Comparison of ENCODE assay signal across 9 mouse cellular contexts in genomic region chr14:21659652-21660051, GRCm38 (mm10). TPM values are rescaled to one million over a fixed set of nuclear protein-coding genes. Genes with fewer than 3 reads are reported as not detected.
DNase-seq lines count a peak whose midpoint lies in the region; ATAC-seq and TF ChIP-seq lines count a peak whose summit lies in the region.
"Had no signal": no experiment of that assay in that cellular context is flagged by ENCODE, and none has a peak within 500 bp of the region (broad histone marks: within the 10 kb centered on the region; RNA-seq: fewer than 3 reads in every experiment).

No protein-coding gene starts in this region.

- no peak overlapping the region for H3K9ac ChIP-seq in neural tube, embryonic 15.5 days (replicated peaks)

- DNase-seq in CD4-positive, CD25-positive, alpha-beta regulatory T cell, adult 2 months (ENCODE audit: low read depth, low spot score) = peak; percentile 84
- DNase-seq in NIH3T3 (ENCODE audit: low read depth) = peak; percentile 71
- peak; percentile 76 to 80 for DNase-seq in cerebellum, postnatal 36 days
- DNase-seq in gastrocnemius, postnatal 25 days = peak; percentile 28
- peak; percentile 63 for DNase-seq in kidney, adult 2 months
- DNase-seq in lung, adult 2 months = peak; percentile 54
- no peak for DNase-seq in frontal cortex, postnatal 14 days (ENCODE audit: low spot score in 2 of 2)

- TF ChIP-seq POLR2A in kidney, adult 2 months (IDR thresholded peaks at IDR 0.05; ENCODE audit: low read depth, low read length) = no peak
- TF ChIP-seq POLR2A in lung, adult 2 months (IDR thresholded peaks at IDR 0.05; ENCODE audit: borderline replicate concordance, extremely low read depth, low read depth, low read length) = no peak

- H3K27ac ChIP-seq in kidney, adult 2 months (ENCODE audit: insufficient read depth, low read depth, low read length) = no peak overlapping the region
- peak overlapping the region; percentile 56 for H3K27ac ChIP-seq in neural tube, embryonic 15.5 days (replicated peaks)

- peak; percentile 90 for TF ChIP-seq CTCF in kidney, adult 2 months (conservative IDR thresholded peaks at IDR 0.05; ENCODE audit: insufficient read depth, insufficient read length, low read depth, low read length)
- peak; percentile 87 for TF ChIP-seq CTCF in lung, adult 2 months (IDR thresholded peaks at IDR 0.05; ENCODE audit: insufficient read depth, low read length)

- peaks cover 1% of the 10 kb centered on the region; the same call in 1 of the 2 replicates for H3K36me3 ChIP-seq in kidney, adult 2 months (ENCODE audit: control insufficient read depth, insufficient read depth, low read length)
- peaks cover 30% of the 10 kb centered on the region for H3K36me3 ChIP-seq in neural tube, embryonic 15.5 days

- H3K27me3 ChIP-seq in kidney, adult 2 months (replicated peaks; ENCODE audit: control insufficient read depth, insufficient read depth, low read length) = no peaks in the 10 kb centered on the region
- no peaks in the 10 kb centered on the region for H3K27me3 ChIP-seq in neural tube, embryonic 15.5 days (replicated peaks)

- no peak overlapping the region for H3K4me2 ChIP-seq in neural tube, embryonic 15.5 days

- no peak overlapping the region for H3K4me3 ChIP-seq in kidney, adult 2 months (ENCODE audit: insufficient read depth, low read depth, low read length)
- H3K4me3 ChIP-seq in lung, adult 2 months (replicated peaks; ENCODE audit: extremely low read depth, low read depth, low read length) = no peak overlapping the region
- no peak overlapping the region for H3K4me3 ChIP-seq in neural tube, embryonic 15.5 days (replicated peaks)

- H3K9me3 ChIP-seq in neural tube, embryonic 15.5 days (replicated peaks) = no peaks in the 10 kb centered on the region

- ATAC-seq in neural tube, embryonic 15.5 days (ENCODE audit: low FRiP score) = peak; percentile 79; the same call in 1 of the 2 replicates

- no peaks in the 10 kb centered on the region for H3K4me1 ChIP-seq in kidney, adult 2 months (ENCODE audit: control insufficient read depth, insufficient read depth, low read length)
- no peaks in the 10 kb centered on the region for H3K4me1 ChIP-seq in lung, adult 2 months (ENCODE audit: control insufficient read depth, insufficient read depth, low read length)
- peaks cover 31% of the 10 kb centered on the region for H3K4me1 ChIP-seq in neural tube, embryonic 15.5 days

- 22% methylated on average over 5 of the region's 5 CpGs for WGBS in kidney, adult 2 months
- 26% methylated on average over 5 of the region's 5 CpGs for WGBS in lung, adult 2 months
- WGBS in neural tube, embryonic 15.5 days = 9% methylated on average over 5 of the region's 5 CpGs

RNA-seq across cellular contexts. Expression of gene Dupd1, which starts 54.7 kb away (rescaled TPM):
- 10 to 100 TPM; 57.7 to 62.2 TPM for total RNA-seq in gastrocnemius, postnatal 25 days (2021)
- 0.11 and 0.52 TPM in 2 replicates for polyA plus RNA-seq in kidney, adult 2 months (2012; rRNA removed)
- 1.6 TPM in 1 of 2 replicates, not detected in the other for polyA plus RNA-seq in lung, adult 2 months (2012; rRNA removed)
- polyA plus RNA-seq in neural tube, embryonic 15.5 days (2015; fragmentation: Nextera tagmentation; extraction: Ambion mirVana) = 0.15 and 0.22 TPM in 2 replicates
- total RNA-seq: left cerebral cortex, postnatal 10 days had no signal

Comparison
In these comparisons a context has a peak if more than half of its experiments do, and no peak if none do; other contexts are left out.
1. DNase-seq: peak in CD4-positive, CD25-positive, alpha-beta regulatory T cell, adult 2 months (single experiment), NIH3T3 (single experiment), cerebellum, postnatal 36 days (2 of 2), gastrocnemius, postnatal 25 days (single experiment), kidney, adult 2 months (single experiment) and lung, adult 2 months (single experiment); none in frontal cortex, postnatal 14 days (0 of 2).